Mouse (Mus musculus) ES-E14 (cell line): ENCODE measurements at regions not wholly inside any gene's neighbourhood (a gene's known extent, or its start where the extent isn't known, plus 50 kb on each side); places are given as distances from the start of the nearest gene placed in this dataset.

Experiments used
- DNase-seq: peaks from one replicate; pipeline ENCODE4 v3.0.0-alpha.2; 2013; ENCODE audit warnings: low read depth, low spot score
- H3K27ac ChIP-seq: 2 replicates; pipeline ENCODE4 v1.5.1; 2012; ENCODE audit warnings: low read depth, mild to moderate bottlenecking, low read length, moderate library complexity, mixed read lengths; ENCODE audit not compliant: poor library complexity, insufficient read depth, severe bottlenecking
- H3K36me3 ChIP-seq: 2 replicates; pipeline ENCODE4 v1.6.1; 2012; ENCODE audit warnings: mild to moderate bottlenecking, low read length, moderate library complexity, mixed read lengths; ENCODE audit not compliant: control insufficient read depth, poor library complexity, insufficient read depth, severe bottlenecking
- H3K4me1 ChIP-seq, 2 experiments: fragments of 150-350 bp in 1 of 2; sonication (generic) in 1 of 2; 2 replicates each; pipeline ENCODE4 v1.6.1; 2012; ENCODE audit warnings: low read length in 2 of 2, mild to moderate bottlenecking in 1 of 2, mixed read lengths in 1 of 2; ENCODE audit not compliant: control insufficient read depth in 2 of 2, insufficient read depth in 2 of 2, poor library complexity in 1 of 2
- H3K4me3 ChIP-seq, 2 experiments: fragments of 150-350 bp in 1 of 2; sonication (generic) in 1 of 2; 2 replicates each; pipeline ENCODE4 v1.5.1; 2012; ENCODE audit warnings: low read length in 2 of 2, low read depth in 1 of 2, mild to moderate bottlenecking in 1 of 2, mixed read lengths in 1 of 2; ENCODE audit not compliant: insufficient read depth in 1 of 2, poor library complexity in 1 of 2, severe bottlenecking in 1 of 2
- H3K9ac ChIP-seq: 2 replicates; pipeline ENCODE4 v1.6.1; 2012; ENCODE audit warnings: low read depth, mild to moderate bottlenecking, low read length, mixed read lengths; ENCODE audit not compliant: poor library complexity, insufficient read depth, severe bottlenecking
- H3K9me3 ChIP-seq: fragments of 150-350 bp; sonication (generic); 2 replicates; pipeline ENCODE4 v1.6.1; 2012; ENCODE audit warnings: low read depth, mild to moderate bottlenecking, low read length; ENCODE audit not compliant: control insufficient read depth, insufficient read depth
- CHD2 ChIP-seq: IDR thresholded peaks from 2 replicates; pipeline ENCODE4 v1.6.1; 2014; ENCODE audit warnings: mild to moderate bottlenecking, low read depth, low read length, inconsistent platforms
- HCFC1 ChIP-seq: IDR thresholded peaks from 2 replicates; pipeline ENCODE4 v1.6.1; 2012; ENCODE audit warnings: low read length, inconsistent platforms, borderline replicate concordance; ENCODE audit not compliant: insufficient read depth
- MAFK ChIP-seq: IDR thresholded peaks from 2 replicates; pipeline ENCODE4 v1.6.1; 2014; ENCODE audit warnings: mild to moderate bottlenecking, low read depth, low read length, inconsistent platforms; ENCODE audit not compliant: insufficient read depth
- ZC3H11A ChIP-seq: IDR thresholded peaks from 2 replicates; pipeline ENCODE4 v1.6.1; 2012; ENCODE audit warnings: low read depth, mild to moderate bottlenecking, inconsistent platforms, low read length, borderline replicate concordance
- ZNF384 ChIP-seq: IDR thresholded peaks from 2 replicates; pipeline ENCODE4 v1.6.1; 2012; ENCODE audit warnings: low read depth, low read length, inconsistent platforms
- in situ Hi-C, 2 experiments: fragments of 600-800 bp; cut with MboI; formaldehyde crosslinking; loops; one replicate each; pipeline ENCODE4 v1.15.1; 2025; ENCODE audit warnings: low sequenced_read_pairs in 2 of 2, inconsistent platforms in 1 of 2; ENCODE audit not compliant: unreplicated experiment in 2 of 2

DNA sequence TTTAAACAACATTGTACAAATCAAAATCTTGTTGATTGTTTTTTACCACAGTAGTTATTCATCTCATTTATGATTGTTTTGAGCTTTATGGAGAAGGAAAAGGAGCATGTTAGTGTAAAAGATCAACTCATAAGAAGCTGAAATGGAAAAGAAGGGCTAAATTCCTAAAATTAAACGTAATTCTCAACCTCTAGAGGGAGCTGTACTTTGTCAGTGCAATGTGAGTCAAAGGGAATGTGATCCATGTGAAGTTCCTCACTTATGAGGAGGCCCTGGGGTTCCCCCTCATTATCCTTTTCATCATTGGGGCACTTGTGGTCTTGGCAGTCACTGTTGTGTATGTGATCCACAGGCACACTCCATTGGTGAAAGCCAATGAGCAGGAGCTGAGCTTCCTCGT lies 54.0 kb upstream of the Vmn2r7 start:
- Histone ChIP-seq H3K4me1 (no peaks in the 10 kb centered on the region), H3K9me3 (no peaks in the 10 kb centered on the region), H3K9ac (no peak overlapping the region), H3K4me3 (no peak overlapping the region), H3K36me3 (no peaks in the 10 kb centered on the region), H3K27ac (no peak overlapping the region)
- no peak for TF ChIP-seq ZC3H11A
- no peak for TF ChIP-seq ZNF384
- no peak for TF ChIP-seq CHD2
- TF ChIP-seq HCFC1, result no peak
- TF ChIP-seq MAFK, result no peak
- DNase-seq, result no peak
- in situ Hi-C loops, result no loop called here

DNA sequence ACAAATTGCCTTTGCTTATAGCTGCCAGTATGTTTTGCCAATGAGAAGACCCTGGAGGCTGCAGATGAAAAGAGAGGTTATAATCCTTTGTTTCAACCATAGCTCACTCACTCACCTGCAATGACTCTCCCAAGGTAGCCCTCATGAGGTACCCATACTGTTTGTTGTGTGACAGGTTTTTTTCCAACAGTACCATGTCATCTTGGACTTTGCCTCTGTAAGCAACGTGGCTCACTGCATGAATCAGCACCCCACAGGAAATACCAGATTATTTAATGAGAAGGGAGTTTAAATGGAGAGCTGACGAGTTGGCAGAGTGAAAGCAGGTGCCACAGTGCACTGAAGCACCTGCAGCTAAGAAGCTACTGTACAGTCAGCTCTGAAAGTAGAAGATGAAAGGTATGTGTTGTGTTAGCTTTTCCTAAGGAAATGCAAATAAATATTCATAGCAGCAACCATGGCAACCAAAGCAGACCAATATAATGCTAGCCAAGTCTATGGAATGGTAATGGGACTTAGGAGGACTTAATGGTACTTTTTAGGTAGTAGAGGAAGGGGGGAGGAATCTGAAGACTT lies 56.8 kb upstream of the Vmn2r7 start:
- TF ChIP-seq ZC3H11A (no peak), ZNF384 (no peak), CHD2 (no peak), MAFK (no peak), HCFC1 (no peak)
- Histone ChIP-seq H3K4me3 (no peak overlapping the region), H3K9me3 (no peaks in the 10 kb centered on the region), H3K27ac (no peak overlapping the region), H3K36me3 (no peaks in the 10 kb centered on the region), H3K4me1 (no peaks in the 10 kb centered on the region), H3K9ac (no peak overlapping the region)
- in situ Hi-C loops, result no loop called here
- no peak for DNase-seq

DNA sequence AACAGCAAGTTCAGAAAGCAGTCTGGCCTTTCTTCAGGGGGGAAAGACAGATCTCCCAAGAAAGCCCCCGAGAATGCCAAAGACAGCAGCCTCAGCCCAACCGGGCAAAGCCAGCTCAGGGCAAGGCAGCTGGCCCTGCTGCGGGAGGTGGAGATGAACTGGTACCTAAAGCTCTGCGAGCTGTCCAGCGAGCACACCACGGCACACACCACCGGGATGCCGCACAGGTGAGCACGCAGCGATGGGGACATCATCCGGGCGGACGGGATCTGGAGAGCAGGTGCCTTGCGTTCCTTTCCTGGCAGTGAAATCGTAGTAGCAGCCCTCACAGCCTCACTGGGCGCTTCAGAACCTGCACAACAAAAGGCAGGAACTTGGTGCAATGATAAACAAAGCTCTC lies 104.7 kb upstream of the Vmn2r7 start:
- Histone ChIP-seq H3K4me3 (peak overlapping the region in 1 of 2 experiments; percentile 17; a peak in 1 of 4 replicates), H3K36me3 (no peaks in the 10 kb centered on the region), H3K4me1 (no peaks in the 10 kb centered on the region), H3K9me3 (no peaks in the 10 kb centered on the region), H3K27ac (no peak overlapping the region), H3K9ac (no peak overlapping the region)
- in situ Hi-C loops, result no loop called here
- no peak for TF ChIP-seq CHD2
- no peak for TF ChIP-seq MAFK
- TF ChIP-seq HCFC1, result no peak
- no peak for TF ChIP-seq ZC3H11A
- TF ChIP-seq ZNF384, result no peak
- DNase-seq, result no peak

DNA sequence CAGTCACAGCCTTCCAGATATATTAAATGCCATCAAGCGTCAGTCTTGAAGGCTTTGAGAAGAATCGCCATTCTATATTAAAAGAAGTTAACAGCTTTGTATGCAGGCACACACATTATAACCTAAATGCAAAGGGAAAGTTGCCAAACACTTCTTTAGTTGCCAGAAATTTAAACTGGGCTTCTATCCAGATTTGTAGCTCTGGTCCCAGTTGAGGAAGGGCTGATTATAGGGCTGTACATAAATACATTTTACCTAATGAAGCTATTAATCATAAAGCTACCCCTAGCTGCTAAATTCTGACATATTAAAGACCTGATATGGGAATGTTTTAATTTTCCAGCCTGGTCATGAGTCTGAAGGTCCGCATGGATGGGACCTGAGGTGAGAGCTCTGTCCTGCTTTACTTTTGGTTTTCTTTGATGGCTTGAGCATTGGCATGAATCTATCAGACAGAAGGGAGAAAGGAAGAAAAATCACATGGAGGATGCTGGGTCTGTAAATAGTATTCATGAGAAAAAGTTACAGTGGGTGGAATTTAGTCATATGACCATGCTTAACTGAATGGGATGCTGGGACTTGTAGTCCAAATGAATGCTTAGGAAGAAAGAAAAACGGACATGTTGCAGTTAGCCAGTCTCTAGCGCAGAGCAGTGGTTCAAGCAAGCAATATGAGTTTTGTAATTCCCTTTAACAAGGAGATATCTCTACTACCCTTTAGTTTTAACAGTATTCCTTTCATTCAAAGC lies 120.3 kb upstream of the Vmn2r7 start:
- in situ Hi-C loops, result no loop called here
- Histone ChIP-seq H3K9me3 (no peaks in the 10 kb centered on the region), H3K36me3 (no peaks in the 10 kb centered on the region), H3K9ac (no peak overlapping the region), H3K27ac (no peak overlapping the region), H3K4me3 (no peak overlapping the region), H3K4me1 (no peaks in the 10 kb centered on the region)
- DNase-seq, result no peak
- TF ChIP-seq ZNF384 (no peak), HCFC1 (peak; percentile 65; the same call in 1 of the 2 replicates)
